Mouse (Mus musculus) urinary bladder, postnatal 36 days (tissue): ENCODE results near the gene Ing2.

Experiments
- DNase-seq, 2 experiments: peaks; one replicate each; pipeline ENCODE4 v3.0.0; 2022; ENCODE audit warnings: low spot score in 2 of 2, mixed read lengths in 1 of 2

Ing2 gene

DNA sequence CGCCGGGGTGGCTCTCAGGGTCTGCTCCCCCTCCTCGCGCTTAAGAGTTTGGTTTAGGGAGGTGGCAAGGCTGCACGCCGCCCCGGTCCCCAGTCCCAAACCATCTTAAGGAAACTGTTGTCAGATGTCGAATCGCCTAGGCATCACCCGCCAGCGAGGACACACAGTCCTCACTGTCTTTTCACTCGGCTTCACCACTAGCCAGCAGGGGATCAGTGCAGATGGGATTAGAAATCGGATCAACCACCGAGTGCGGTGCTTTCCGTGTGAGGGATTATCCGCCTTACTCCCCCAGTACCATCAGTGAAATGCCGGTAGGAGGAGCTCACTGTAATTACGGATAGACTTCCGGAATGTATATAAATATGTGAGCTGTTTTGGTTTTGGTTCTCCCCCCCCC, 430 bp upstream of the Ing2 start:
- DNase-seq, result no peak

DNA sequence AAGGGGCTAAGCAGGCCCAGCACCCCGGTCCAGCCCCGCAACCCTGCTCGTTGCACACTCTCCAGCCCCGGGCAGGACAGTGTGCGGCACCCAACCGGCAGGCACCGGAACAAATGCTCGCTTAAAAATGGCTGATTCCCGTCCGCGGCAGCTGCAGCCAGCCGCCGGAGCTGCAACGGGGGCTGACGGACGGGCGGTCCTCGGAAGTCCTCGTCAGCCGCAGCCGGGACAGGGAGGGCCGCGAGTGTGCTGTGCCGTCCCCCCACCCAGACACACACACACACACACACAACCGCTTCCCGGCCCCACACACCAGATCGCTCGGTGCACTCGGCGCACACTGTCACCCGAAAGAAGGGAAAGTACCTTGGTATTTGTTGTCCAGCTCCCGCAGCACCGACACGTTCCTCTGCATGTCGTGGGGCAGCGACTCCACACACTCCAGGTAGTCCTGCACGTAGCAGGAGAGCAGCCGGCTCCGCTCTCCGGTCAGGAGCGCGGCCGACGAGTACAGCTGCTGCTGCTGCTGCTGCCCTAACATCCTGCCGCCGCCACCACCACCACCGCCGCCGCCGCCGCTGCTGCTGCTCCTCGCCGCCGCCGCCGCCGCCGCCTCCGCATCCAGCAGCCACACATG, 1.1 kb downstream of the Ing2 start:
- DNase-seq, result no peak

GRCm38 (mm10) chr8:47673317-47674139, 1.8 kb downstream of the Ing2 start:
- peak; percentile 89 to 90 for DNase-seq

- no peak for DNase-seq
These were observed 11.0 kb downstream of the Ing2 start for GRCm38 (mm10) chr8:47664231-47664785.

DNA sequence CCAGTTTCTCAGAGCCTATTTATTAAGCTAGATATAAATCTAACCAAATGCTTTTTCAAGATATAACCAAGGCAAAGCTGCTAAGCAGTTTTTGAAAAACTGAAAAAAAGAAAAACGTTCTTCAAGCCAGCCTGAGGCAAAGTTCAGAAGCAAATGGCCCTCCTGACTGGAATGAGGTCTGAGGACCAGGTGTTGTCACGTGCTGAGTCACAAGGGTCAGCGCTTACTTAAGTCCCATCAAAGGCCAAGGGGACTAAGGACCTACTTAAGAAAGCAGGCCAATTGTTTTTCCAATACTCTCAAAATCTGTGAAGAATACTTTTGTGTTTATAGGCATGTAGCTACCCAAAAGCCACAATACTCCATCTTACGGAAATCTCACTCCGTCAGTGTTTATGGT, 12.2 kb downstream of the Ing2 start:
- DNase-seq, result no peak

GRCm38 (mm10) chr8:47662716-47663115, 12.6 kb downstream of the Ing2 start:
- DNase-seq, result no peak

DNA sequence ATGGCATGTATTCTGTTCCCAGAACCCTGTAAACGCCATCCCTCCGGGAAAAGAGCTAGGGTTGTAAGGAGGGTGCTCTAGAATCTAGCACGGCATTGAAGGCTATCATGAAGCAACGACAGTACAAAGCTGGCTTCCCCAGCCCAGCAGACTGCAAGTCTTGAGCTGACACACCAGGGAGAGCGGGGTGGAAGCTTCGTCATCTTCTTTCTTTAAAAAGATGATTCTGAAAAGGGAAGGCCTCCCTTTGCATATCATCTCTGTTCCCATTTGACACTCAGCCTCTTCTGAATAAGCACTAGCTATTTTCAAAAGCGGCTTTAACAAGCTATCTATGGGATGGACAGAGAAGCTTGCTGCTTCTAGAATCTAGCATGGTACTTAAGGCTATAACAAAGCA, 15.0 kb downstream of the Ing2 start:
- DNase-seq, result no peak

- DNase-seq, result no peak
These were observed 15.9 kb downstream of the Ing2 start for GRCm38 (mm10) chr8:47659463-47659862.

DNA sequence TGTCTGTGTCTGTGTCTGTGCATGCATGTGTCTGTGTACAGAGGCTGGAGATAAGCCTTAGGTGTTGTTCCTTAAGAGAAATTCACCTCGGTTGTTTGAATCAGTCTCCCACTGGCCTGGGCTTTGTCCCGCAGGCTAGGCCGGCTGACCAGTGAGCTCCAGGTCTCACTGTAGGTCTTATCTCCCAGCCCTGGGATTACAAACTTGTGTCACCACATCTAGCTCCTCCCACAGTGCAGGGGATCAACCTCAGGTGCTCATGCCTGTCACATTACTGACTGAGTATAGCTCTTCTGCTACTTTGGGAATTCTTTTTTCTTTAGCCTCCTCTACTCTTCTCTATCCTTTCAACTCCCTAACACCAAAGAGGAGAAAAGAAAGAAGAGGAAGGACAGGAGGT, 20.9 kb downstream of the Ing2 start:
- DNase-seq, result no peak

DNA sequence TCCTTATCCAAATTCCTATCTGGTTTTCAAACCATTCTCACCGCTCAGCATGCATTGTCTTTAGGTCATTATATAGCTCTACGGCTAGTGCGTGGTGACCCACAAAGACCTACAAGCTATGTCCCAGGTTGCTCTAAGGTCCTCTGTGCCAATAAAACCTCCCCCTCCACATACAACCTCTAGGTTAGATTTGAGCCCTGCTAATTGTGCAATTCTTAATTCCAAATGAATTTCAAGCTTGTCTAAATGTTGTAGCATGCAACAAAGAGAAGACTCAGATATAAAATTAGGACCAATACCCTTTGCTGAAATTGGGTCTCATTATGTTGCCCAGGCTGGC, 22.6 kb downstream of the Ing2 start:
- no peak for DNase-seq

GRCm38 (mm10) chr8:47651913-47652736, 23.2 kb downstream of the Ing2 start:
- DNase-seq, result no peak

GRCm38 (mm10) chr8:47650853-47651252, 24.5 kb downstream of the Ing2 start:
- no peak for DNase-seq

DNA sequence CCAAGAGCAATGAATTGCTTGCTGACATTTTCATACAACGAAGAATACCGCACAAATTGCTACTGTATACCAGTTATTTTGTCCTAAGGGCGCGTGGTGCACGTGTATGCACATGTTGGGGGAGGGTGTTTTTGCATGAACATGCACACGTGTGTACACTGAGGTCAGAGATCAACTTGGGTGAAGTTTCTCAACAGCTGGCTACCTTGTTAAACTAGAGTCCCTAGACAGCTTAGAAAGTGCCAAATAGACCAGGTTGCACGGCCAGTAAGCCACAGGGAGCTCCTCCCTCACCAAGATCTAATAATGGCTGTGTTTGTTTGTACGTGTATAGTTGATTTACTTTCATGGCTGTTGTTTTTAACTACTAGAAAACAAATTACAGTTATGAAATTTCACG, 25.8 kb downstream of the Ing2 start:
- no peak for DNase-seq

- DNase-seq, result no peak
These were observed 32.8 kb downstream of the Ing2 start for GRCm38 (mm10) chr8:47642514-47643064.

- DNase-seq, result no peak
These were observed 38.2 kb downstream of the Ing2 start for GRCm38 (mm10) chr8:47637152-47637551.

GRCm38 (mm10) chr8:47636032-47636431, 39.3 kb downstream of the Ing2 start:
- no peak for DNase-seq

GRCm38 (mm10) chr8:47634791-47635341, 40.5 kb downstream of the Ing2 start:
- no peak for DNase-seq

GRCm38 (mm10) chr8:47621144-47621543, 54.2 kb downstream of the Ing2 start:
- no peak for DNase-seq
